Mouse (Mus musculus): ENCODE measurements around the gene Gm9732. TPM values are rescaled to one million over a fixed set of nuclear protein-coding genes. Genes with fewer than 3 reads are reported as not detected.
"Not testable (repeated sequence)": the region's sequence is repeated elsewhere in the genome, so short reads cannot be mapped to it uniquely, and the experiment has no call there.

The Gm9732 gene
- polyA plus RNA-seq, 1 experiment from 2014 or later, result not detected

DNA sequence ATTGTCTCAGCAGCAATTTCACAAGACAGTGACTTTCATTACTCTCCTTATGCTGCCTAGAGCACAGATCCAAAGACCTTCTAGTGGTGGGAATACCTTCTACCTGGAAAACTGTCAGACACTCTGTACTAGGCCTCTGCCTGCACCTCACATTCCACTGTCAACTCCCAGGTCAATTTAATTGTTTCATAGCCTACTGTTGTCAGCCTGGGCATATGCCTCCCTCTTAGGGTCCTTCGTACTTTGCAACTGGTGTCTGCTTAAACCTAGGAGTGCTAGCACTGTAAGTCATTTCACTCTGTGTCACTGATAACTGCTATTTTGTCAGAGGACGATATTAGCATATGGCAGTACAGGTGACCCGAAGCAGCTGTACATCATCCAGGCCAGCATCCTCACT is 5.6 kb upstream of the Gm9732 start:
- H3K4me3 ChIP-seq (ENCODE audit: low read depth, low read length); H3K27me3 ChIP-seq (replicated peaks; ENCODE audit: control insufficient read depth, insufficient read depth, low read length); H3K4me2 ChIP-seq (replicated peaks; ENCODE audit: low read depth); H3K27ac ChIP-seq (ENCODE audit: low read depth, low read length); ATAC-seq; H3K36me3 ChIP-seq (ENCODE audit: control insufficient read depth, insufficient read depth); H3K9me3 ChIP-seq (ENCODE audit: control insufficient read depth); H3K4me1 ChIP-seq (replicated peaks; ENCODE audit: control insufficient read depth, insufficient read depth, low read length); H3K9ac ChIP-seq (ENCODE audit: low read depth, low read length): not testable (repeated sequence)
- 85% methylated on average over 3 of the region's 3 CpGs for WGBS

- H3K36me3 ChIP-seq (ENCODE audit: control insufficient read depth, insufficient read depth); H3K4me1 ChIP-seq (replicated peaks; ENCODE audit: control insufficient read depth, insufficient read depth, low read length); H3K9me3 ChIP-seq (ENCODE audit: control insufficient read depth); H3K4me2 ChIP-seq (replicated peaks; ENCODE audit: low read depth); H3K27me3 ChIP-seq (replicated peaks; ENCODE audit: control insufficient read depth, insufficient read depth, low read length); H3K27ac ChIP-seq (ENCODE audit: low read depth, low read length); ATAC-seq; H3K4me3 ChIP-seq (ENCODE audit: low read depth, low read length); H3K9ac ChIP-seq (ENCODE audit: low read depth, low read length): not testable (repeated sequence)
- WGBS, result 71% methylated on average over 1 of the region's 1 CpGs
These were observed 1.7 kb upstream of the Gm9732 start for GRCm38 (mm10) chr14:43273161-43273560.

DNA sequence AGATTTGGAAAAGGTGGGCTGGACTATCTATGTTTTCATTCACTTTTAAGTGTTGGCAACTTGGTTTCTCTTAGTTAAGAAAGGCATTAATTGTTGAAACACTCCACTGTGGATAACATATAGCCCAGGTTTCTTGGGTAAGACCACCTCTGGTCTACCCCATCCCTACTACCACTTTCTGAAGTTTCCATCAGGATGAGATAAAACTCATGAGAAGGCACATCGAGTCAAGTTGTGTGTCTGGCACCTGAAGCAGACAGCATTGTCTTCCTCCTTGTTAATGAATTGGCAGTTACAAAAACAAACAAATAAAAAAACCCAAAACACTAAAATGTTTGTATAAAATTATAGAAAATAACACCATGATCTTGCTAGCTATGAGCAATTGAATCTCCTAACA is 916 bp downstream of the Gm9732 start:
- not testable (repeated sequence) for H3K9ac ChIP-seq (ENCODE audit: low read depth, low read length); H3K4me1 ChIP-seq (replicated peaks; ENCODE audit: control insufficient read depth, insufficient read depth, low read length); H3K4me2 ChIP-seq (replicated peaks; ENCODE audit: low read depth); H3K36me3 ChIP-seq (ENCODE audit: control insufficient read depth, insufficient read depth); H3K27ac ChIP-seq (ENCODE audit: low read depth, low read length); H3K4me3 ChIP-seq (ENCODE audit: low read depth, low read length); ATAC-seq; H3K9me3 ChIP-seq (ENCODE audit: control insufficient read depth); H3K27me3 ChIP-seq (replicated peaks; ENCODE audit: control insufficient read depth, insufficient read depth, low read length)
- WGBS, result 87% methylated on average over 1 of the region's 1 CpGs

DNA sequence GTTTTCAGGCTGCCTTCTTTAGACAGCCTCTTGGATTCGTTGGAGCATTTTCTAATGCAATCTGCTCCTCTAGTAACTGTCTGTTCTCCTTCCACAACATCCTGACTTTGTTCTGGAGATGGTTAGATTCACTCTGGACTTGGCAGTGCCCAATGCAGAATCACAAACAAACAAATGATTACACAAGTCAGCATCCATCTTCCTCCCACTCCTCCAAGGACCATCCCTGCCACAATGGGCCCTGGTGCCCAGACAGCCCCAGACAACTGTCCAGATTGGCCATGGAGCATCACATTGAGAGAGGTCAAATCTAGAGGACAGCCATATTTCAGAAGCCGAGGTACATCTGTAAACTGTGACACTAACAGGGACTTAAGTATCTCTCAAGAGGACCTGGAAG is 2.6 kb downstream of the Gm9732 start:
- not testable (repeated sequence) for ATAC-seq; H3K9me3 ChIP-seq (ENCODE audit: control insufficient read depth); H3K27ac ChIP-seq (ENCODE audit: low read depth, low read length); H3K27me3 ChIP-seq (replicated peaks; ENCODE audit: control insufficient read depth, insufficient read depth, low read length); H3K36me3 ChIP-seq (ENCODE audit: control insufficient read depth, insufficient read depth); H3K9ac ChIP-seq (ENCODE audit: low read depth, low read length); H3K4me3 ChIP-seq (ENCODE audit: low read depth, low read length); H3K4me1 ChIP-seq (replicated peaks; ENCODE audit: control insufficient read depth, insufficient read depth, low read length); H3K4me2 ChIP-seq (replicated peaks; ENCODE audit: low read depth)
- 64% methylated on average over 2 of the region's 2 CpGs for WGBS

- WGBS, result 53% methylated on average over 4 of the region's 4 CpGs
- not testable (repeated sequence) for H3K4me1 ChIP-seq (replicated peaks; ENCODE audit: control insufficient read depth, insufficient read depth, low read length); H3K9me3 ChIP-seq (ENCODE audit: control insufficient read depth); H3K4me3 ChIP-seq (ENCODE audit: low read depth, low read length); ATAC-seq; H3K4me2 ChIP-seq (replicated peaks; ENCODE audit: low read depth); H3K27me3 ChIP-seq (replicated peaks; ENCODE audit: control insufficient read depth, insufficient read depth, low read length); H3K36me3 ChIP-seq (ENCODE audit: control insufficient read depth, insufficient read depth); H3K9ac ChIP-seq (ENCODE audit: low read depth, low read length); H3K27ac ChIP-seq (ENCODE audit: low read depth, low read length)
These were observed 3.3 kb downstream of the Gm9732 start for GRCm38 (mm10) chr14:43278146-43278545.

DNA sequence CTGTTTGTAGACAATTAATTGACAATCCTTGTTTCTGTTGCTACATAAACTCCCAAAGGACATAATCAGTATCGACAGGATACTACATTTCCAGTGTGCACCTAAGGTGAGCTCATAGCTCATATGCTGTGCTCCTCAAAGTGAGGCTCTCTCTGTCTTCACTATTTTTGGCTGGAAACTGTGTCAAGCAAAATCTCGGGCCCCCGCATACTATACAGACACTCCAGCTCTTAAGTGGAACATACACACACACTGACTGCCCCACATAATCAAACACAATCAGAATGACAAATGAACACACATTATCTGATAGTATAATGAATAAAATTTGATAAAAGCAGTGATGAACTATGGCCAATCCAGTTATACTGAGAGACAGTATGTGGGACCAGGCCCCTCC is 3.8 kb downstream of the Gm9732 start:
- H3K27me3 ChIP-seq (replicated peaks; ENCODE audit: control insufficient read depth, insufficient read depth, low read length); H3K9ac ChIP-seq (ENCODE audit: low read depth, low read length); H3K4me3 ChIP-seq (ENCODE audit: low read depth, low read length); H3K27ac ChIP-seq (ENCODE audit: low read depth, low read length); H3K36me3 ChIP-seq (ENCODE audit: control insufficient read depth, insufficient read depth); H3K4me2 ChIP-seq (replicated peaks; ENCODE audit: low read depth); ATAC-seq; H3K4me1 ChIP-seq (replicated peaks; ENCODE audit: control insufficient read depth, insufficient read depth, low read length); H3K9me3 ChIP-seq (ENCODE audit: control insufficient read depth): not testable (repeated sequence)
- WGBS, result 89% methylated on average over 3 of the region's 3 CpGs

- H3K9me3 ChIP-seq (ENCODE audit: control insufficient read depth); H3K9ac ChIP-seq (ENCODE audit: low read depth, low read length); H3K27ac ChIP-seq (ENCODE audit: low read depth, low read length); H3K4me3 ChIP-seq (ENCODE audit: low read depth, low read length); ATAC-seq; H3K4me1 ChIP-seq (replicated peaks; ENCODE audit: control insufficient read depth, insufficient read depth, low read length); H3K27me3 ChIP-seq (replicated peaks; ENCODE audit: control insufficient read depth, insufficient read depth, low read length); H3K4me2 ChIP-seq (replicated peaks; ENCODE audit: low read depth); H3K36me3 ChIP-seq (ENCODE audit: control insufficient read depth, insufficient read depth): not testable (repeated sequence)
- 77% methylated on average over 3 of the region's 3 CpGs for WGBS
These were observed 18.7 kb downstream of the Gm9732 start, which contains the start of gene Gm8127 for GRCm38 (mm10) chr14:43293503-43293902. Gm8127 (minus strand) TSS chr14:43293832.

GRCm38 (mm10) chr14:43319516-43319915 is 44.7 kb downstream of the Gm9732 start:
- H3K27me3 ChIP-seq (replicated peaks; ENCODE audit: control insufficient read depth, insufficient read depth, low read length); H3K27ac ChIP-seq (ENCODE audit: low read depth, low read length); H3K9me3 ChIP-seq (ENCODE audit: control insufficient read depth); H3K9ac ChIP-seq (ENCODE audit: low read depth, low read length); H3K36me3 ChIP-seq (ENCODE audit: control insufficient read depth, insufficient read depth); H3K4me3 ChIP-seq (ENCODE audit: low read depth, low read length); H3K4me1 ChIP-seq (replicated peaks; ENCODE audit: control insufficient read depth, insufficient read depth, low read length); ATAC-seq; H3K4me2 ChIP-seq (replicated peaks; ENCODE audit: low read depth): not testable (repeated sequence)

GRCm38 (mm10) chr14:43328603-43329002 is 53.8 kb downstream of the Gm9732 start:
- not testable (repeated sequence) for H3K4me3 ChIP-seq (ENCODE audit: low read depth, low read length); ATAC-seq; H3K27me3 ChIP-seq (replicated peaks; ENCODE audit: control insufficient read depth, insufficient read depth, low read length); H3K36me3 ChIP-seq (ENCODE audit: control insufficient read depth, insufficient read depth); H3K4me2 ChIP-seq (replicated peaks; ENCODE audit: low read depth); H3K4me1 ChIP-seq (replicated peaks; ENCODE audit: control insufficient read depth, insufficient read depth, low read length); H3K27ac ChIP-seq (ENCODE audit: low read depth, low read length); H3K9ac ChIP-seq (ENCODE audit: low read depth, low read length); H3K9me3 ChIP-seq (ENCODE audit: control insufficient read depth)
- 70% methylated on average over 2 of the region's 2 CpGs for WGBS

GRCm38 (mm10) chr14:43331362-43331880 is 56.6 kb downstream of the Gm9732 start:
- not testable (repeated sequence) for H3K4me3 ChIP-seq (ENCODE audit: low read depth, low read length); H3K27ac ChIP-seq (ENCODE audit: low read depth, low read length); H3K27me3 ChIP-seq (replicated peaks; ENCODE audit: control insufficient read depth, insufficient read depth, low read length); H3K36me3 ChIP-seq (ENCODE audit: control insufficient read depth, insufficient read depth); H3K4me1 ChIP-seq (replicated peaks; ENCODE audit: control insufficient read depth, insufficient read depth, low read length); H3K4me2 ChIP-seq (replicated peaks; ENCODE audit: low read depth); H3K9me3 ChIP-seq (ENCODE audit: control insufficient read depth); H3K9ac ChIP-seq (ENCODE audit: low read depth, low read length); ATAC-seq
- WGBS, result 89% methylated on average over 9 of the region's 11 CpGs
